ENCODE assay signal across 9 mouse cellular contexts in genomic region chr4:148429686-148430085, GRCm38 (mm10). TPM values are rescaled to one million over a fixed set of nuclear protein-coding genes. Genes with fewer than 3 reads are reported as not detected.
DNase-seq lines count a peak whose midpoint lies in the region; ATAC-seq lines count a peak whose summit lies in the region.
"Had no signal": no experiment of that assay in that cellular context is flagged by ENCODE, and none has a peak within 500 bp of the region (broad histone marks: within the 10 kb centered on the region; RNA-seq: fewer than 3 reads in every experiment).

No protein-coding gene starts in this region.

- peaks cover 3% of the 10 kb centered on the region; the same call in 1 of the 2 replicates for H3K36me3 ChIP-seq in liver, embryonic 13.5 days
- H3K36me3 ChIP-seq in neural tube, embryonic 12.5 days = no peaks in the 10 kb centered on the region

- DNase-seq in left cerebral cortex, adult 18-20 months (ENCODE audit: low spot score in 2 of 2) = peak; percentile 71 to 81
- no peak for DNase-seq in left cerebral cortex, adult 11 months (ENCODE audit: low spot score)
- DNase-seq in cerebellum, adult 8-10 months = peak; percentile 73
- DNase-seq in forelimb bud, embryonic 11.5 days (ENCODE audit: low read depth, low spot score) = peak; percentile 75
- DNase-seq in kidney, adult 9 months = peak; percentile 47
- DNase-seq in liver, embryonic 13.5 days = peak; percentile 55
- peak; percentile 69 for DNase-seq in thymus, postnatal 0 days (ENCODE audit: low spot score)

- H3K9me3 ChIP-seq in liver, embryonic 13.5 days (replicated peaks) = no peaks in the 10 kb centered on the region
- H3K9me3 ChIP-seq in neural tube, embryonic 12.5 days = no peaks in the 10 kb centered on the region
- H3K9me3 ChIP-seq: embryonic facial prominence, embryonic 13.5 days had no signal

- no peak for ATAC-seq in liver, embryonic 13.5 days (ENCODE audit: low read depth)
- peak; percentile 41; the same call in 1 of the 2 replicates for ATAC-seq in neural tube, embryonic 12.5 days (ENCODE audit: low FRiP score, low read depth)

- no peak overlapping the region for H3K27ac ChIP-seq in liver, embryonic 13.5 days
- no peak overlapping the region for H3K27ac ChIP-seq in neural tube, embryonic 12.5 days
- H3K27ac ChIP-seq: embryonic facial prominence, embryonic 13.5 days had no signal

- no peak overlapping the region for H3K4me3 ChIP-seq in liver, embryonic 13.5 days (replicated peaks)
- H3K4me3 ChIP-seq in neural tube, embryonic 12.5 days = no peak overlapping the region
- H3K4me3 ChIP-seq: embryonic facial prominence, embryonic 13.5 days had no signal

- H3K4me1 ChIP-seq in liver, embryonic 13.5 days (replicated peaks) = peaks cover 22% of the 10 kb centered on the region
- peaks cover 13% of the 10 kb centered on the region; the same call in 1 of the 2 replicates for H3K4me1 ChIP-seq in neural tube, embryonic 12.5 days

- 18% methylated on average over 6 of the region's 6 CpGs for WGBS in liver, embryonic 13.5 days (ENCODE audit: insufficient replicate concordance)
- 24% methylated on average over 6 of the region's 6 CpGs for WGBS in neural tube, embryonic 12.5 days

- H3K9ac ChIP-seq in liver, embryonic 13.5 days = no peak overlapping the region
- H3K9ac ChIP-seq in neural tube, embryonic 12.5 days = no peak overlapping the region
- H3K9ac ChIP-seq: embryonic facial prominence, embryonic 13.5 days had no signal

- H3K4me2 ChIP-seq in liver, embryonic 13.5 days = no peak overlapping the region
- H3K4me2 ChIP-seq in neural tube, embryonic 12.5 days (replicated peaks) = no peak overlapping the region
- H3K4me2 ChIP-seq: embryonic facial prominence, embryonic 13.5 days had no signal

- H3K27me3 ChIP-seq in liver, embryonic 13.5 days = no peaks in the 10 kb centered on the region
- H3K27me3 ChIP-seq in neural tube, embryonic 12.5 days (replicated peaks) = no peaks in the 10 kb centered on the region
- H3K27me3 ChIP-seq: embryonic facial prominence, embryonic 13.5 days had no signal

RNA-seq across cellular contexts. Expression of gene Ubiad1, which starts 14.9 kb away (rescaled TPM):
- 1 to 10 TPM; 8.0 to 9.2 TPM for total RNA-seq in left cerebral cortex, adult 18-20 months (2021)
- 13.3 and 15.4 TPM in 2 replicates for polyA plus RNA-seq in liver, embryonic 13.5 days (2015; fragmentation: Nextera tagmentation; extraction: Ambion mirVana)
- polyA plus RNA-seq in neural tube, embryonic 12.5 days (2016; fragmentation: Nextera tagmentation; extraction: Ambion mirVana) = 19.5 and 19.7 TPM in 2 replicates
- polyA plus RNA-seq in thymus, postnatal 0 days (2015; fragmentation: Nextera tagmentation; extraction: Ambion mirVana) = 7.4 and 7.8 TPM in 2 replicates

RNA-seq across cellular contexts. Expression of gene Mtor, which starts 18.7 kb away (rescaled TPM):
- 10 to 100 TPM; 91.6 to 97.9 TPM for total RNA-seq in left cerebral cortex, adult 18-20 months (2021)
- 9.0 and 9.7 TPM in 2 replicates for polyA plus RNA-seq in liver, embryonic 13.5 days (2015; fragmentation: Nextera tagmentation; extraction: Ambion mirVana)
- polyA plus RNA-seq in neural tube, embryonic 12.5 days (2016; fragmentation: Nextera tagmentation; extraction: Ambion mirVana) = 27.7 and 28.2 TPM in 2 replicates
- polyA plus RNA-seq in thymus, postnatal 0 days (2015; fragmentation: Nextera tagmentation; extraction: Ambion mirVana) = 18.7 and 23.1 TPM in 2 replicates
